Mouse (Mus musculus): Measurements from ENCODE around the gene Pik3r2.
"Not testable (repeated sequence)": the region's sequence is repeated elsewhere in the genome, so short reads cannot be mapped to it uniquely, and the experiment has no call there.

Pik3r2 gene

DNA sequence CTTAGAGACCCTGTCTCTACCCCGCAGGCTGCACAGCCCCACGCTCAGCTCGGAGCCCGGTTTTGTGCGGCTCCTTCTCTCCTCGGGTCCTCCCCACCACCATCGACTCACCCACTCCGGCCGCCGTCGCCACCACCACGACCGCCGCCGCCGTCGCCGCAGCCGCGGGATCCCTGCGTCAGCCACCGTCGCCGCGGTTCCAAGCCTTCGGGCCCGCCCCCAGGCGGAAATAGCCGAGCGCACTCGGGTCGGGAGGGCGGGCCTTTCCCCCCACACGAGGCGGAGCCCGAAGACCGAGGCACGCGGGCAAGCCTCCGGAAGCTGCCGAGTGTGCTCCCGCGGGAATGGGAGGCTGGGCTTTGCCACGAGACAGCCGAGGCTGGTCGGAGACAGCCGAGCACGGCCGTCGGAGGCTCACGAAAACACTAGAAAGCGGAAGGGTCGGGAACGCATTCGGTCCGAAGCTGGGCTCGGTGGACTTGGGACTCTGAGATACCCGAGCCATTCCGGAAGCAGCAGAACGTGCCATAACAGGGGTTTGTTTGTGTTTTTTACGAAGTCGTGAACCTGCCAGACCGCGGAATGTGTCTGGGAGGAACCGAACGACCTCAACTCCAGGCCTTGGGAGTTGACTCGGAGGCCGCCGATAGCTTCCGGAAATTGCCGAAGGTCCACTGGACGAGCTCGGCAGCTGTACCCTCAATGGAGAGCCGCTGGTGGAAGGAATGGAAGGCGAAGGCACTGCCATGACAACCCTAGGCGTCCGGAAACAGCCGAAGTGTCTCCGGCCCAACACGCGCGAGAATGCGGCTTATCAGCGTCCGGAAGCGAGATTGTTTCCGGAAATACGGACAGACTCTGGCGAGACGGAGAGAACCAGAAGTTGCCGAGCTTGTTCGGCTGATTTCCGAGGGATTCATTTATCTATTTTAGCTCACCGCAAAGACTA is at the start of gene Pik3r2:
Gene Pik3r2 (minus strand): TSS at position 218 of the 949 bp plus-strand sequence.
- peak; percentile 95 to 98 for DNase-seq (ENCODE audit: low spot score in 2 of 2)

- no peak for DNase-seq (ENCODE audit: low spot score in 2 of 2)
These were observed 49.3 kb upstream of the Pik3r2 start for GRCm38 (mm10) chr8:70825816-70826215.

DNA sequence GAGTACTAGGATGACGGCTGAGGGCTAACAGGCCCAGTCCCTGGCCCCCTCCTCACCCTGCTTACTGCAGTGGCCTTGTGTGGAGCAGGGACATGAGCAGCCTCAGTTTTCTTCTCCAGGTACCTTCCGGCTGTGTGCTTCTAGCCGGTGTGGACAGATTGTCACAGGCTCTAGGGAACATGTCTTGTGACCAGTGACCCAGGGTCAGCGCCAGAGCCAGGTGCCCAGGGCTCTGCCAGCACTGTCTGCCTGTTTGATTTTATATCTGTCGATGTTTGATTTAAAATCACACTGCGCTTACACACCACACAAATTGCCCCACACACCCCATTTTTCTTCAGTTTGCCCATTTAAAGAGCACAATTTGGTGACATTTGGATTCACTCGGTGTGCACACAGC is 47.3 kb upstream of the Pik3r2 start:
- DNase-seq (ENCODE audit: low spot score in 2 of 2): no peak

DNA sequence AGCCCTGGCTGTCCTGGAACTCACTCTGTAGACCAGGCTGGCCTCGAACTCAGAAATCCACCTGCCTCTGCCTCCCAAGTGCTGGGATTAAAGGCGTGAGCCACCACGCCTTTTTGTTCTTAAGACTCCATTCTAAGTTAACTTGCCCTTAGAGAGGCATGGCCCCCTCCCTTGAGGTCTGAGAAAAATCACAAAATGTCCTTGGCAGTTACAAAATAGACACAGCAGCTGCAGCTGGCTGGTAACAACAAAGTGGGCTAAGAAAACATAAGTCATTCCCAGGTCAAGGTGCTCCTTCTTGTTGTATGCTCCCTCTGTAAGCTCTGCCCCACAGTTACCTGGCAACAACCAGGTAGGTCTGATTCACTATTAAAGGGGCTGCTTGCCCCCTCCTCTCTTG is 46.1 kb upstream of the Pik3r2 start:
- DNase-seq (ENCODE audit: low spot score in 2 of 2): not testable (repeated sequence)

- DNase-seq (ENCODE audit: low spot score in 2 of 2): no peak
These were observed 45.5 kb upstream of the Pik3r2 start for GRCm38 (mm10) chr8:70821992-70822391.

DNA sequence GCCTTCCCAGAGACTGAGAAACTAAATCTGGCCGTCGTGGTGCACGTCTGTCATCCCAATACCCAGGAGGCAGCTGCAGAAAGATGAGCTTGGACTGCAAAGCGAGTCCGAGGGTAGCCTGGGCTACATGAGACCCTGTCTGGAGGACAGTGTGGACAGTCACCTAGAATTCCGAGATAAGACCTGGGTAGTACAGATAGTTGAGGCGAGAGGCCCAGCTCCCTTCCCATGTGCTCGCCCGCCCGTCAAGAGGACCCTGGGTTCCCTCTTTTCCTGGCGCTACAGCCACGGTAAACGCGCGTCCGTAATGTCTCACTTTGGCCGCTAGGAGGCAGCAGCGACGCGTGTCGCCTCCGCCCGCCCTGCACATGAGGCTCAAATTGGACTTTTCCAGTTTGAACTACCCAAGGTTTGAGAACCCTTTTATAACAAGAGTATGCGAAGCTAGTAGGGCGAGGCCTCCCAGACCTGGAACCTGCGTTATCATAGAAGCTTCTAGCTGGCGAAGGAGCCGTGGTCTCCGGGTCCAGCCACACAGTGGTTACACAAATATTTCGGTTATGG is 45.0 kb upstream of the Pik3r2 start:
- no peak for DNase-seq (ENCODE audit: low spot score in 2 of 2)

GRCm38 (mm10) chr8:70820101-70820935 is 43.8 kb upstream of the Pik3r2 start:
- no peak for DNase-seq (ENCODE audit: low spot score in 2 of 2)

DNA sequence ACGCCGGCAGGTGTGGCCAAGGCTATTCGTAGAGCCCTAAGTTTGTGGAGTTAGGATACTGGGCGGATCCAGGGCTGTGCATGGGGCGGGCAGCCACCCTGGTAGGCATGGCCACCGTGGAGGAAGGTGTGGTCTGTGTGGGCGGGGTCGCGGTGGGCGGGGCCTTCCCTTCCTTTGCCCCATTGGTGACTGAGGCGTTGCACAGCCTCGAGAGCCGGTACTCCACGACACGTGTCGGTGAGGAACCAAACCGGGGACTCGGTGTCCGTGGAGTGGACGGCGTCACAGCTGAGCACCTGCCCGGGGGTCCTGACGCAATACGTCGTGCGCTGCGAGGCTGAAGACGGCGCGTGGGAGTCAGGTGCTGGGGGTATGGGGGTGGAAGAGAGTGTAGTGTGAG is 40.2 kb upstream of the Pik3r2 start:
- no peak for DNase-seq (ENCODE audit: low spot score in 2 of 2)

- DNase-seq (ENCODE audit: low spot score in 2 of 2): no peak
These were observed 36.4 kb upstream of the Pik3r2 start for GRCm38 (mm10) chr8:70812885-70813284.

DNA sequence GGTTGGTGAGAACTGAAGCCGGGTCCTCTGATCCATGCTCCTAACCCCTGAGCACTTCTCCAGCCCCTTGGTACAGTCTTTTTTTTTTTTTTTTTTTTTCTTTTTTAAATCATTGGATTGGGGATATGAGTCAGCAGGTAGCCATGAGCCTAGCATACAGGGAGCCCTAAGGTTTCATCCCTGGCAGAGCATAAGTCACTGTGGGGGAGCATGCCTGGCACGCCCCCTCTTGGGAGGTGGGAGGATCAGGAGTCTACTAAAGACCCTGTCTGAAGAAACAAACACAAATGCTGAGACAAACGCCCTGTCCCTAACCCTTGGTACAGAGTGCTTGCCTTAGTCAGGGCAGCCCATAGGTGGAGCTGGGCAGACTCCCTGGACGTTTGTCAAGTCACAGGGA is 35.5 kb upstream of the Pik3r2 start:
- no peak for DNase-seq (ENCODE audit: low spot score in 2 of 2)

- no peak for DNase-seq (ENCODE audit: low spot score in 2 of 2)
These were observed 34.6 kb upstream of the Pik3r2 start for GRCm38 (mm10) chr8:70810962-70811680.

DNA sequence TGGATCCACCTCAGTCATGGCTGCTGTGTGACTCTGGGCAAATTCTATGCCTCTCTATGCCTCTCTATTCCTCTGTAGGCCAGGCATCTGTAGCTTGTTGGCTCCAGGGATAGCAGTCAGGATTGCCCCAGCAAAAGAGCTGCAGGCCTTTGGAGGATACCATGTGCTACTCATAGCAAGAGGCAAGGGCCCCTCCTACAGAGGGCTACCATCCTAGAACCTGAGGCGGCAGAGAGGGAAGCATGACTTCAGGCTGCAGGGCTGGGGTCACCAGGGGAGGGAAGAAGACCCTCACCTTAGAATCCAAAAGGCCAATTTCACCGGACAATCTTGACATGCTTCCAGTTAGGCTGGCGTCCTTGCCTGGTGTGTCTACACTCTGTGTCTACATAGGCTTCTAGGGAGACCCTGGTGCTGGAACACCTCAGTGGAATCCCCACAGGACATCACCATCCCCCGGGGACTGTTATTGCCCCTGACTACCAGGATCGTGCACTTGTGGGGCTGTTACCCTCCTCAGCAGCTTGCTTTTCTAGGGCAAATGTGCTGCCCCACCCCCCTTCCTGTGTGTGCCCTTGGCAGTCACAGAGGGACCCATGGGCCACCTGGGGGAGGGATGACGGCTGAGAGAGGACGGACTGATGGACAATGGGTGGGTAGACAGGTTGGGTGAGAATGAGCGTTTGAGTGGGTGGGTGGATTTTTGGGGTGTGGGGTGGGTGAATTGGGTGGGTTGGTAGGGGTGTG is 32.6 kb upstream of the Pik3r2 start:
- no peak for DNase-seq (ENCODE audit: low spot score in 2 of 2)

DNA sequence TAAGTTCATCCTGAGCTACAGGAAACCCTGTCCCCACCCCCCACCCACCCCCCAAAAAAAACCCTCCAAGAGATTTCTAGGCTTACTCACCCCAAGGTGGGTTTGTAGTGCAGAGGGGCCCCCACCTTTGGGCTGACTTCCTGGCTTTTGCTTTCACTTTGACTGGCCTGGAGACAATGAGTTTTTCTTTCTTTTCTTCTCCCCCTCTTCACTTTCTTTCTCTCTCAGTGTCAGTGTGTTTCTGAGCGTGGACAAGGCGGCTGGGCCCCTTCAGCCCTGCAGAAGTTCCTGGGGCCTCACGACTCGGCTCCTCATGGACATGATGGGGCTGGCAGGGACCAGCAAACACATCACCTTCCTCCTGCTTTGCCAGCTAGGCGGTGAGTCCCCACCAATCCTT is 31.7 kb upstream of the Pik3r2 start, which contains the start of gene Il12rb1:
Gene Il12rb1 (plus strand): TSS at position 211 of the 400 bp plus-strand sequence.
- DNase-seq (ENCODE audit: low spot score in 2 of 2): no peak

- no peak for DNase-seq (ENCODE audit: low spot score in 2 of 2)
These were observed 30.8 kb upstream of the Pik3r2 start for GRCm38 (mm10) chr8:70807304-70807703.

DNA sequence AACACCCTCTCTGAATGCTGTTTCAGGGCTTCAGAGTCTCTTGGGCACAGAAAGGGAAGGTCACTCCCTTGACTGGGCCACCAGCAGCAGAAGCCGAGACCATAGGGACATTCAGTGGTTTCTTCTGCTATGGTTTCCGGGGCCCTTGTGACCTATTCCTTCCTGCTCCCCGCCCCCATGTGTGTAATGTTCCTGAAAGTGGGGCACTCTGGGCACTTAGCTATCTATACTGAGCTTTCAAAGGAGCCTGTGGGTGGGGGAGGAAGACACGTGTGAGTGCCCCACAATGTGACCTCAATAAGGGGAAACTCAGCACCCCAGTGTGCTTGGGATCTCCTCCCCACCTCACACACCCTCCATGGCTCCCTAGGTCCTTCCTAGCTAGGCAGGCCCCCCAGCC is 30.0 kb upstream of the Pik3r2 start:
- DNase-seq (ENCODE audit: low spot score in 2 of 2): no peak

GRCm38 (mm10) chr8:70804481-70805206 is 28.1 kb upstream of the Pik3r2 start, which contains the start of gene Mast3:
Mast3 (minus strand) TSS chr8:70805054.
- peak in 1 of 2 experiments; percentile 82 for DNase-seq (ENCODE audit: low spot score in 2 of 2)

DNA sequence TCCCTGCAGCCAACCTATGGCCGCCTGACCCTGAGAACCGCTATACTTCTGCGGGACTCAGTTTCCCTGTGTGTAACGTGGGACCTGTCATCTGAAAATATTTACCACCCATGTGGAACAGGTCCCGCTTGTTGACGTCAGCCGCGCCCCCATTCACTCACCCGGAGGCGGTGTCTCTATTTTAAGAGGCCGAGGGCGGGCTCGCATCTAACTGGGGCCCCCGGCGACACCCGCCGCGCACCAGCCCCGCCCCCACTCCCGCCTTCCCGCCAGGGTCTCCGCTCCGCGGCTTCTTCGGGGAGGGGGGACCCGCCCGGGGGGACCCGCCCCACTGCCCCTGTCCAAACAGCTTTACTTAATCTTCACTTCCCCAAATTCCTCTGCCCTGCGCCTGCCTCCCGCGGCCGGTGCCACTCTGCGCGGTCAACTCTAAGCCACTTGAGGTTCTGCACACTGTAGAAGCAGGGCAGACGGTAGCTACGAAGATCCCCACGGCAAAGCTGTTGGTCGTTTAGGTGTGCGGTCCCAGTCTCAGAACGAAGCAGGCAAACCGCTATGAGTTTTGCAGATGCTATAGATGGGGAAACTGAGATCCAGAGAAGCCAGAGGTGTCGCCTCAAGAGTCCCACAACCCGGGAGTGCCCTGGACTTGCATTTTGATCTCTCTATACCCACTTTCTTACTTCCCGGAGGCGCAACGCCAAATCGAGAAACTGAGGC is 27.4 kb upstream of the Pik3r2 start:
- DNase-seq (ENCODE audit: low spot score in 2 of 2): peak in 1 of 2 experiments; percentile 80

- no peak for DNase-seq (ENCODE audit: low spot score in 2 of 2)
These were observed 26.4 kb upstream of the Pik3r2 start for GRCm38 (mm10) chr8:70802786-70803510.

DNA sequence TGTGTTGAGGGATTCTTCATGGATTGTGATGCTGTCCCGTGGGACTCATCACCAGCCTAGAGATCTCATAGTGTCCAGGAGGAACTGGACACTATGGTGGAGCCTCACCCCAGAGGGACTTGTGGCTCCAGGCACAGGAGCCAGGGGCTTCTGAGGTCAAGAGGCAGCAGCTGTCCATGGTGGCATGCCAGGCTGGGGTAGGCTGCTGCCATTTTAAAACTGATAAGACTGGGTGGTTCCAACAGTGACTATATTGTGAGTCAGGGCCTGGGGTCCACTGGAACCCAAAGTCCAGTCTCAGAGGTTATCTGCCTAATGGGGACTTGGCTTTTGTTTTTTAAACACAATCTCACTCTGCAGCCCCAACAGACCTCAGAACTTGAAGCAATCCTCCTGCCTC is 25.3 kb upstream of the Pik3r2 start:
- no peak for DNase-seq (ENCODE audit: low spot score in 2 of 2)
